Mouse (Mus musculus): Measurements from ENCODE around the gene Gls.

DNA sequence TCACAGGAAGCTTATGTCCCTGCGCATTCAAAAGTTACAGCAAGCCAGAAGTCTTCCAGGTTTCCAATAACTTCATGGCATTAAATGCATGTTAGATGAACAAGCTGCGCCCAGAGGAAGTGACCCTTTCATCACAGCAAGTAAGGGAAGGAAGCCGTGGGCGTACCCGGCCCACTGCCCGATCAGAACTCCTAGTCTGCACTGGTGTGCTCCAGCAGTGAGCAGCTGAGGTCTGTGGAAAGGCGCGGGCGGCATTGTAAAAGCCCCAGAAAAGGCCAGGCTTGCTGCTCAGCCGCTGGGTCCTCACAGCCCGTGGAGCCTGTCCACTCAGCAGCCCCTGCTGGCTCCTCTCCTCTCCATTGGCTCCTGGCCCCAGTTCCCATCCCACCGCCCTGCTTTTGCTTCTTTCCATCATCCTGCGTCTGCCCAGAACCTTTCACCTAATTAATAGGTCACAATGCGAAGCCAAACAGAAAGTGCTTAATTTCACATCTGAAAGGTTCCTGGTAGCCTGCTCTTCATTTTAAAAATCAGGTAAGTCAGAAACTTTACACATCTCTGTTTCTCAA, 66.3 kb downstream of the Gls start:
- TF ChIP-seq ZNF384 (IDR thresholded peaks at IDR 0.05; ENCODE audit: low read depth, low read length) = no peak
- TF ChIP-seq HCFC1 (IDR thresholded peaks at IDR 0.05; ENCODE audit: borderline replicate concordance, insufficient read depth, low read length) = no peak
- TF ChIP-seq ZC3H11A (IDR thresholded peaks at IDR 0.05; ENCODE audit: borderline replicate concordance, low read depth, low read length) = no peak
